Mouse (Mus musculus): ENCODE data around the gene Hnrnph3.

GRCm38 (mm10) chr10:63022541-63023120 is 1.4 kb downstream of the Hnrnph3 start:
- TF ChIP-seq CTCF (IDR thresholded peaks at IDR 0.05; ENCODE audit: borderline replicate concordance, extremely low read depth, insufficient read depth, insufficient read length) (no peak), POLR2A (IDR thresholded peaks at IDR 0.05; ENCODE audit: borderline replicate concordance, extremely low read depth, insufficient read depth, insufficient read length, poor library complexity, severe bottlenecking) (no peak)

All from brain, embryonic 14.5 days (tissue).